Mouse (Mus musculus): ENCODE measurements around the gene Pak1.
A peak's percentile ranks its signal among the peaks of the same experiment; 100 is the strongest.

Gene Pak1

DNA sequence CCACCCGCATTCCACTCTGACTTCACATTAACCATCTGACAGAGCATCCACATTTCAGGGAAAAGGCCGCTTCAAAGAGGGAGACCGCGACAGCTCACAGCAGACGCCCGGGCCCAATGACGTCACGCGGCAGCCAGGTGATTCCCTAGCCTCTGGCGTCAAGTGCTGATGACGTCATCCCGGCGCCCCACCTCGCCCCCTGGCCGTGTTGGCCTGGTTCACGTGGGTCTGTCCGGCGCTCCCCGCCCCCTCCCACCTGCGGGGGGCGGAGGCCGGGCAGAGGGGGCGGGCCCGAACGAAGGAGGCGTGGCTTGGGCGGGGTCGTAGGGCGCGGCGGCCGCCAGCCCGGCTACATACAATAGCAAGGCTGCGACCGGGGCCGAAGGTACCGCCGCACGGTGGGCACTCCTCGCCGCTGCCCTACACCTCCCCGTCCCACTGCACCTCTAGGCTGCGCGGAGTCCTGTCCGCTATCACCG is at the start of gene Pak1:
TSS of gene Pak1 (plus strand) at position 352 of the 479 bp plus-strand sequence.
- peak; percentile 80 for DNase-seq

DNA sequence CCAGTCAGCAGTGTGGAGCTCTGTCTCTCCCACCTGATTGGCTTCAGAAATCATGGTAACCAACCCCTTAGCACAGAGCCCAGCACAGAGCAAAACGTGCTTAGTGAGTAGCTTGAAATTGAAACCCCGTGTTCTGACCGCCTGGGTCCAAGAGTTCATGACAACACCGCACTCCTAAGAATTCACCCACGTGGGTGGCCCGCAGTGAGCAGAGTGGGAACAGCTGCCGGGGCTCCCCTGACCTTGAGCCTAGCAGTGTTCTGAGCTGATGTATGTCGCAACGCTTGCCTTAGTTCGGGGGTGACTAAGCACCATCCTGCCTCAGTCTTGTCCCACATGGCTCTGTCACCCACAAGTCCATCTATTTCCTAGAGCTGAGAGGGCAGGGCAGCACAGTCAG is 47.4 kb upstream of the Pak1 start:
- DNase-seq = no peak

DNA sequence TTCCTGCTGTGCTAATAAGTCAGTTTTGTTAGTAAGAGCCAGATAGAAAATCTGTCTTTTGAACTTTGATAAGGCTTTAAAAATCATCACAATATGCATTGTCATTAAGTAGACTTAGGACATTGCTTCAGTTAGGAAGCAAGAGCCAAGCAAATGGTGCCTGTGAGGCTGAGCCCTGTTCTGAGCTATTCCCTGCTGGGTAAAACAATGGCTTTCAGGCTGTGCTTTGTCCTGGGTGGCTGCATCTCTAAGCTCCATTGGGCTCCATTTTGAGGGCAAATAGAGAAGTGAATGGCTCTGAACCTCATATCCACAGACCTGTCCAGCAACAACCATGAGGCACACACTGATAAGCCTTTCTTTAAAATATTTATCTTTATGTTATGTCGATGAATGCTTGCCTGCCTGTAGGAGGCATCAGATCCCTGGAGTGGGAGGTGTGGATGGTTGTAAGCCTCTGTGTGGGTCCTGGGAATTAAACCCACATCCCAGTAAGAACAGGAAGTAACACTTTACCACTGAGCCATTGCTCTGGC is 46.5 kb upstream of the Pak1 start:
- DNase-seq = no peak

DNA sequence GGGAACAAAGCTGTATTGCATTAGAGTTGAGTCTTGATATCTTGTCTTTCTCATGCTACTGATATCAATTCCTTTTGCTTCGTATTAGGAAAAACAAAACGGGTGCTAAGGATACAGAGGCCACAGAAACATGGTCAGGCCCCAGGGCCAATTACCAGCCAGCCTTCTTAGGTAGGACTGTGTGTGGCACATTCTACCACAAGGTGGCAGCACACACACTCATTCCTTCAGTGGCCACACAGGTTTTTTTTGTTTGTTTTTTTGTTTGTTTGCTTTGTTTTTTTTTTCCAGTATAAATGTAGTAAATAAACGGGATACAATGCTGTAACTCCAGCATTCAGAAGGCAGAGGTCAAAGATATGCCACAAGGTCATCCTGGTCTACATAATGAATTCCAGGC is 43.0 kb upstream of the Pak1 start:
- no peak for DNase-seq

DNA sequence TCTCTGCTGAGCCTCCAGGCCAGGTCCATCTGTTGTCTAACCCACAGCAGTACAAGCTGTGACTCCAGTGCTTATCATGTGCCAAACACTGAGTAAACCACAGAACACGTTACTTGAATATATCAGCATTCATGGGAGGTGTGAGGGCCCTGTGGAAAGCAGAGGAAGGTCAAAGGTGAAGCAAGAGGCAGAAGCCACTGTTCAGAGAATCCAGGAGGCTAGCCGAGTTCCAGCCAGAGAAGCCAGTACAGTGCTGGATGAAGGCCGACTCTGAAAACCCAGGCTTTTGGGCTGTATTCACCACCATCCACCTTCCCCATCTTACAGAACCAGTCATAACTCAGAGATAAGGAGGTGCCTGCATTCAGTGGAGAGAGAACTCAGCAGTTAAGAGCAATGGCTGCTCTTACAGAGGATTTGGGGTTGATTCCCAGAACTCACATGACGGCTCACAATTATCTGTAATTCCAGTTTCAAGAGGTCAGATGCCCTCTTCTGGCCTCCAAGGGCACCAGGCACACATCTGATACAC is 41.1 kb upstream of the Pak1 start:
- no peak for DNase-seq

DNA sequence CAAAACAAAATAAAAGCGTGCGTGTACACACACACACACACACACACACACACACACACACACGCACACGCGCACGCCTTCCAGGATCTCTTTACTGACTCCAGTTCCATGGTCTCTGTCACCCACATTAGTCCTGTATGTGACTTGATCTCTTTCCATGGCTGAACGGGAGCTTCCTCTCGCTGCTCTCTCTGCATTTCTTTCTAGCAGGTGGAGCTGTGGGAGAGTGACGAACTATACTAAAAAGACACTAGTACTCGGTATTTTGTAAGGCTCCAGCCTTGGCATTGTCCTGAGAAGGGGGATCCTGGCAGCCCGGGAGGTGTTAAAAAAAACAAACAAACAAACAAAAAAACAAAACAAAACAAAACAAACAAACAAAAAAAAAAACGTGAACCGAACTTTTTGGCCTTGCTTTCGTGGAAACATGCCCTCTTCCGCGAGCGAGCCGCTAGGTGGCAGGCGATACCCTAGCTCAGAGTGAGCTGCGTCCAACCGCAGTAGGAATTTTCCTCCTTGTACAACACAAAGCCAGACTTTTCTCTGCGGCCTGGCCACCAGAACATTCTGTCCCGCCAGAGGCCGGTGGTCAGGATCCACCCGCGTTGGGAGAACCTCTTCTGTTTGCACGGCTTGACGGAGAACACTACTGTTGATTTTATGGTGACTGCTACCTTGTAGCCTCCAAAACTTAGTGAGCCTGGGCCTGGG is 40.4 kb upstream of the Pak1 start:
- DNase-seq = peak; percentile 81

DNA sequence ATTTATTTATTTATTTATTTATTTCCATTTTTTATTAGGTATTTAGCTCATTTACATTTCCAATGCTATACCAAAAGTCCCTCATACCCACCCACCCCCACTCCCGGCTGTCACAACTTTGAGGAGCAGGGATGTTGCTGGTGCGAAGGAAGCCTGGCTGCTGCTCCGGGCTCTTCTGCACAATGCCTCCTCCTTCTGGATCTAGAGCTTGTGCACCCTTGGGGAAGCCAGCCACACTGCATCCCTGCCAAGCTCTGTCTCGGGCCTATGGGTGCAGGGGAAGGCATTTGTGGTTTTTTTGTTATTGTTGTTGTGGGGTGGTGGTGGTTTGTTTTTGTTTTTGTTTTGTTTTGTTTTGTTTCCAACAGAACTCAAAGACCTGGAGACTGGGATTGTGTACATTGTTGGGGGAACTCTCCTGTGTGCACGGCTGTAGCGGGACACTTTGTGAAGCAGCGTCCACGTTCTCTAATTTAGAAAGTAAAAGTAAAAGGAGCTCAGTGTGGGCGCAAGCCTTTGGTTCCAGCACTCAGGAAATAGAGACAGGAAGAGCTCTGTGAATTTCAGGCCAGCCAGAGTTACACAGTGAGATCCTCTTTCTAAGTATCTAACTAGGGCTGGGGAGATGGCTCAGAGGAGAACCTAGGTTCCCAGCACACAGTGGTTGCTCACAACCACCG is 39.7 kb upstream of the Pak1 start:
- no peak for DNase-seq

DNA sequence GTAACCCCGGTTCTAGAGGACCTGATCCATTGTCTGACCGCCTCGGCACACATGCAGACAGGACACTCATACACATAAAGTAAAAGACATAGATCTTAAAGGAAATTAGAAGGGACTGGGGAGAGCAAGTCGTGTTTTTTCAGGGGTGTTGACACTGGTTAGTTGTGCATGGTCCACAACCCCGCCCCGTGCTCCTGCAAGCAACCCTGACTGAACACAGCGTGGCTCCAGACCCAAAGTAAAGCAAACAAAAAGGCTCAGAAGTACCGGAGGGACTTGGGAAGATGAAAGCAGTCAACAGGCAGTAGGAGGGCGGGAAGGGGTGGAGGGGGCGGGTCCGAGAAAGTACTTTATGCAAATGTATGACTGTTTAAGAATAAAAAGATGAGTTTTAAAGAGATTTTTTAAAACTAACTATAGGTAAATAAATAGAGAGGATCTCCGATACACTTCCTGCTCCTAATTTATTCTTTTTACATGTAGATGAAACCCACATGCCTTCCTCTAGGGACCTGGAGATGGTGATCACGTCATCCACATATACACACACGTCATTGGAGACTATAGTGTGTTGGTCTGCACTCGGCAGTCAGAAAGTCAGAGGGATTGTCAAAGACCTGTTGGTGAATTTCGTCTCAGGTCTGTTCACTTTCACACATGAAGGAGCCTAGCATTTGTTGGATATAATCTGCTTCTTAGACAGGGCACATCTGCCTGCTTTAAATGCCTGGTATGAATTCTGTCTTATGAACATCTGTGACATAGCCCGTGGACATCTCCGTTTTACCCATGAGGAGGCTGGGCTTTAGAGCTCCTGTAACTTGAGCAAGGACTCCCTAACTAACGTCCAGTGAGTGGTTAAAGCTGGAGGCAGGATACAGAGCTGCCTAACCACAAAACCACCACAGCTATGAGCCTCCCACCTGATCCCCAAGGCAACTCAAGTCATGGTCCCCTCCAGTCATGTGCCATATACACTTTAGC is 38.8 kb upstream of the Pak1 start:
- DNase-seq = no peak

DNA sequence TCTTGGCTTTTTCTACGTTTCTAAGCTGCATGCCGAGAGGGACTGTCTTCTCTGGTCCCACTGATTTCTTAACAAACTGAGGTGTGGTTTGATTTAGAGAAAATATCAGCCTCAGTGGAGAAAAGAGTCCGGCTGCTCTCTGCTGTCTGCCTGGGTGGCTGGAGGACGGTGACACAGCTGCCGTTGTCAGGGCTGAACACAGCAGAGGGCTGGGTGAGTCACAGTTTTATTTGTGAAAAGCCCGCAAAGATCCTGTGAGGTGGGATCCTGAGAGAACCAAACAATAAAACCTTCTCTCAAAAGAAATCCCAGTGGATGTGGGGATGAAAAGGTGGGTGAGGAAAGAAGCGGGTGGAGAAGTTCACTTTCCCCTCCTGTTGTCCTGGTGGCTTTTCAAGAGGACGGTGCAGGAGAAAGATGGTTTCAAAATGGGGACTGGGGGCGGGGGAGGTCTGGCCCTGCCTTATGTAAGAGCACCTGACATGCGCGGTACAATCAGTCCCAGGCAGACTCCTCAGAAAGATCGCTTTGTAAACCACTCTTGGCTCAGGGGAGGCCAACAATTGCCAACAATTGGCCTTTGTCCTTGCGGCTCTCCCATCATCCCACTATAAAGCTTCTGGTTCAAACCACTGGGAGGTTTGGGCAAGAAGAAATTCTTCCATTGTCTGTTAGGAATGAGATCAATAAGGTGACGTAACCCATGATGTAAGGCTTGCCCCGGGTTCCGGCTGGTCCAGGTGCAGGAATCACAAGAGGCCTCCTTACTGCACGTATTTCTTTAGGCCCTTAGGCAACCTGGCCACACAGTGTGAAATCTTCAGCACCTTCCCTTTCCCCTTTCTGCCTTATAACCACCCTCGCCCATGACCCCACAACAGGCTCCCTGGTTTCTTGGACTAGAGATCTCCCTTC is 31.1 kb upstream of the Pak1 start:
- no peak for DNase-seq

DNA sequence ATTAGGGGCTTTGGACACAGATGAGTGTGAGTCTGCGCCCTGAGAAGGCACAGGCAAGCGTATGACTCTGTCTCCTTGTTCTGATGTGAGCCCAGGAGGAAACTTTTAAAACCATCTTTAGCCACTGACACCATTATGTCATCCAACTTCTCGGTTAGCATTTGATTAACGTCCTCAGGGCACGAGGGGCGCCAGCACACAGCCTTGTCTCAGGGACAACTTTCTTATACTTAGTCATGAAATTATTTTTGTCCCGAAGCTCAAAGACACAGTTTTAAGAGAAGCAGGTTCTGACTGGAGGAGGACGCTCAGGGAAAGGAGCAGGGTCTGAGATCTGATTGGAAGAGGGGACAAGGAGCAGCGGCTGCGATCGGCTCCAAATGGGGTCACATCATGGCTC is 23.8 kb upstream of the Pak1 start:
- no peak for DNase-seq

DNA sequence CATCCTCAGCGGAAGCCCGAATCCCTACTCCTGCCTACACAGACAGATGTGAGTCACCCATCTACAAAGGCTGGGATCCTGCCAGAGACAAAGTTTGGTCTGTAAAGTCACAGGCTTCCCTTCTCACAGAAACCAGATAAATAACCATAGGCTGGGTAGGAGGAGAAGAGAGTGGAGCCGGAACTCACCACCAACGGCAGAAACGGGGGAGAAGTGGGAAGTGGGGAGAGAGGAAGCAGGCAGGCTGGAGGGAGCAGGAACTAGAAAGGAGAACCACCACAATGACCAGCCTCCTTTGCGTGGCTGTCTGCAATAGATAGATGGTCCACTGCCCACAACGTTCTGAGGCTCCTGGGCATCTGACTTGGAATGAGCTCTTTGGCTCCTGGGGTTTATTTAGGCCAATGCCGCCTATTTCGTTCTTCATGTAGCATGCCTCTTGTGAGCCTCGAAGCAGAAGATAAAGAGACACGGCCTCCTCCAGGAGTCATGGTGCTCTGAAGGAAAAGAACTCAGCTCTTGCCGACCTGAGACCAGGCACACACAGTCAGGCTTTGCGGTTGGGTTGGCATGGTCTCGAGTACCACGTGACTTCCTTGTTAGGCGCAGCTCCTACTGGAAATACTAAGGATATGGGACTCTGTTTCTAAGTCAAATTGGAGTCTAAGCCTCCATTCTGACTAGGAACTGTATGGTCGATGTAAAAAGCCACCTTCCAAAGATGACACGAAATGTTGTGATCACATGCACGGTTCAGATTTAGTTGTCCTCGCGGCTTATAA is 23.0 kb upstream of the Pak1 start:
- peak; percentile 71 for DNase-seq

DNA sequence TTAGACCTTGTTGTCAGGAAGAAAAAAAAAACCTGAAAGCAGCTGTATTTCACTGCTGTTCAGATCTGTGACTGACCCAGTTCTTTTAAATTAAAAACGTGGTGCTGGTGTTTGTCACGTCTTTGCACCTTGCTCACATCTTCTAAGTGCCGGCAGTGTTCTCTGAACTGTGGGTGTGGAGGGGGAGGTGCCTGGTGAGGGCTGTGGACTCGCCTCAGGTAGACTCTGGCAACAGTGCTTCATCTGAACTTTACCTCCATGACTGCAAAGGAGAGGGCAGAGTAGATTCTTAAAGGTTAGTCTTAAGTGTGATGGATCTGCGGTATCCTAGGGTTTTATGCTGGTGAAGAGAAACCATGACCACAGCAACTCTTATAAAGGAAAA is 22.4 kb upstream of the Pak1 start:
- no peak for DNase-seq

DNA sequence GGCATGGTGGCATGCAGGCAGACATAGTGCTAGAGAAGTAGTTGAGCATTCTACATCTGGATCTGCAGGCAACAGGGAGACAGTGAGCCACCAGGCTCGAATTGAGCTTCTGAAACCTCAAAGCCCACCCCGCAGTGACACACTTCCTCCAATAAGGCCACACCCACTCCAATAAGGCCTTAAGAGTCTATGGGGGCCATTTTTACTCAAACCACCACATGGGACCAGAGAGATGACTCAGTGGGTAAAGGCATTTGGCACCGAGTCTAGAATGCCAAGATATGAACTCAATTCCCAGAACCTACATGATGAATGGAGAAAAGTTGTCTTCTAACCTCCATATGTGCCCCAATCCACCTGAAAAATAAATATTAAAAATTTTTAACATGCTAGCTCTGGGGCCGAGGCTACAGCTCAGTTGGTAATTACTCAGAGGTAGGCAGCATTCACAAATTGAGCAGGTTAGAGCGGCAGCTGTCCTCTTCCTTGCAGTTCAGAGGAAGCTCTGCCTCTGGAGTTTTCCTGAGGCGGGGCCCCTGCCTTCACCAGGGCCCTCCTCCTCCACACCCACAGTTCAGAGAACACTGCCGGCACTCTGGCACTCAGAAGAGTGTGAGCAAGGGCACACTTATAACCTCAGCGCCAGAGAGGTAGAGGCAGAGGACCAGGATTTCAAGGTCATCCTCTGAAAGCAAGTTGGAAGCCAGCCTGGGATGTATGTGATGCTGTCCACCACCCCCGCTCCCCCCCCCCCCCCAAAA is 21.8 kb upstream of the Pak1 start:
- no peak for DNase-seq

DNA sequence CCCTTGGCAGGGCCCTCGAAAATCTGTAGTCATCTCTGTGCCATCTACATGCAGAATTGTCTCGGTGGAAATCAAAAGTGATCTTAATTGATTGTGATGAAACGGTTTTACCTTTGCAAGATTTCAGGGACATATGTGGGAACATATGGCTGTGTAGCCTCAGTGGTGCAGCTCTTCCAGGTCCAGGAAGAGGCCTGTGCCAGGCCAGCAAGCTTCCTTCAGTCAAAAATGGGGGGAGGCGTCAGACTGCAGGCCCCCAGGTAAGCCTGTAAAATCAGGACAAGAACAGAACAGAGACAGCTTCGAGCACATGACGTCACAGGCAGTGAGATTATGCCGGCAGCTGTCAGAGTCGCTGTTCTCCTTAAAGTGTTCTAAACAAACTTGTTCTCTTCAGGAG is 20.5 kb upstream of the Pak1 start:
- no peak for DNase-seq

DNA sequence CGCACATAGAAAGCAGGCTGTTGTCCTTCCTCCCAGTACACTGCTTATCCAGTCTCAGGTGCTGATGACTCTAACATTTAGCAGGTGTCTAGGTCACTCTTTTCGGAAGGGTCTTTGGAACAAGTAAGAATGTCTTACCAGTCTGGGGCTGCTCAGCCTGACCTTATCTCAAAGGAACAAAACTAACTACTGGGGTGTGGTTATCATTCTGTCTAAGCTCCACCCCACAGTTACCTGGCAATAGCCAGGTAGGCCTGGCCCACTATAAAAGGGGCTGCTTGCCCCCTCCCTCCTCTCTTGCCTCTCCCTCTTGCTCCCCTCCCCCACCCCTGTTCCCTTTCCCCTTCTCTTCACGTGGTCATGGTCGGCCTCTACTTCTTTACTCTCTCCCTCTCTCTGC is 19.3 kb upstream of the Pak1 start:
- no peak for DNase-seq

DNA sequence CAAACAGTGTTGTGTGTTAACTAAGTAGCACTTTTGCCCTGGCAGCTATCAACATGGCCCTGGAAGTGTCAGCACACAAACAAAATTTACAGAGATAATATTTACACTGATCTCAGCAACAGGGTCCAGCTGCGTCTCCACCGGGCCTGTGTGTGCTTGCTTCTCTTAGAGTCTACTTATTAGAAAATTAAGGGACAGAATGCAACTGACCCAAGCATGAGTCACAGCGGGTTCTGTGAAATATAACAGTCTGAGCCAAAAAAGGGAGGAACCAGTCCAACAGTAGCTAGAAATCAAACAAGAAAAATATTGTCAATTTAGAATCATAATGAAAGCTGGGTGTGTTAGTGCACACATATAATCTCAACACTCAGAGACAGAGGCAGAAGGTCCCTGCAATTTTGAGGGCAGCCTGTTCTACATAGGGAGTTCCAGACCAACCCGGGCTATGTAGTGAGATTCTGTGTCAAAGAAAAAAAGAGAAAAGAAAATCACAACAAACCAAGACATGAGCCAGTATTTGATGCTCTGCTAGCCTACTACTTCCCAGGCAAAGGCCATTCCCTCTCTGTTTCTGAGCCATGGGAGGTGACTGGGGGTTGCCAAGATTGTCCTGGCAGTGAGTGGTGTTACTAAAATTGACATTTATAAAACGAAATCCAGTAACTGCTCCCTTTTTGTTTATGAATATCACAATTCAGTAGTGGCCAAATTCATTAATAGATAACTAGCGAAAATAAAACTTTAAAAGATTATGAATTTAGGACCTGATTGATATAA is 17.3 kb upstream of the Pak1 start:
- no peak for DNase-seq

DNA sequence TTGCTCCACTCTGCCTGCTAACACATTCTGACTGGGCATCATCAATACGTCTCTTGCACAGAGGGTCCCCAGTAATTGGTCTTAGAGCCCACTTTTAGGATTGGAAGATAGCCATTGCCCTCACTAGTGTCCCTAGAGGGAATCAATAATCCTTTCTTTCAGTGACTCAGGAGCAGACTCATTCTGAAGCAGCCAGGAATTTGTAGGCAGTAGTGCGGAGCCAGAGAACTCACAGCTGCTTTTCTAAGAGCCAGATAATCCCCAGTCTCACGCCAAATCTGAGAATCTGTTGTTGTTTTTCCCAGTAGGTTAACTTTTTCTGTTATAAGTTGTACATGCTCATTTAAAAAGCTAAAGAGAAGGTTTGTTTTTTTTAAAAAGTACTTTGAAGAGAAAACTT is 13.0 kb upstream of the Pak1 start:
- DNase-seq = no peak

DNA sequence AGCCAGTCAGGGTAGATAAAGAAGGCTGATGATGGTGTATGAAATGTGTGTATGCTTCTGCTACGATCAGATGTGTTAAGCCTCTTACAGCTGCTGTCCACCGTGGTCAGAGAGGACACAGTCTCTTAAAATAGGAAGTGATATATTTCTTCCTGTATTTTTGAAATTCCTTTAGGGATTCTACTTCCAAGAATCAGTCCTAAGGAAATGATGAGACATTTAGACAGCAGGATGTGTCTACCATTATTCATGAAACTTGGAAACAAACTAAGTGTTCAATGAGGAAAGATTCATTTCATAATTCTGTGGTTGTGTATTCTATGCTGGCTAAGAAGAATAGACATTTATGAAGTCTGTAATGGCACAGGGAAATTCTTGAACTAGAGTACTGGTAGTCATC is 12.4 kb upstream of the Pak1 start:
- no peak for DNase-seq

DNA sequence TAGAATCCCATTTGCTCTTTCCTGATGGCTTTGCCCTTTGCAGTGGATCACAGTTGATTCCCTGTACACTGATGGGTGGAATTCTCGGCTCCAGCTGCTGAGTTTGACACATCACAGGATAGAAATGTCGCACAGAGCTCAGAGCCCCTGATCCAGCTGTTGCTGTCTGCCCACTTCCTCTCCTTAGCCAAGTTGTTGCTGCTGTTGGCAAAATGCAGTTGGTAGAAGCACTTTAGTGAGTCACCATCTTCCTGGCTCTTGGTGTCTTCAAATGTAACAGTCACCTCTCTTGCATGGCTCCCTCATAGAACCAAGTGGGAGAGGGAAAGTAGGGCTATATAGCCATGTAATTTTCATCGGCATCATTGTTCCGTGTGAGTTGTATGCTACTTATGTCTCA is 11.2 kb upstream of the Pak1 start:
- DNase-seq = no peak

Measured in right cerebral cortex, postnatal 25 days (tissue).